Mouse (Mus musculus) liver, adult 2 months (tissue): ENCODE measurements at regions not wholly inside any gene's neighbourhood (a gene's known extent, or its start where the extent isn't known, plus 50 kb on each side); places are given as distances from the start of the nearest gene placed in this dataset.

Experiments
- DNase-seq: peaks from one replicate; pipeline ENCODE4 v3.0.0-alpha.2; 2011; ENCODE audit warnings: low read depth, low spot score; ENCODE audit errors: extremely low read depth
- H3K27ac ChIP-seq: fragments of 200-500 bp; replicated peaks from 2 replicates; pipeline ENCODE4 v1.5.1; 2012; ENCODE audit warnings: low read depth, mild to moderate bottlenecking, control low read depth, inconsistent platforms, low read length; ENCODE audit not compliant: insufficient read depth
- H3K27me3 ChIP-seq: fragments of 200-500 bp; 2 replicates; pipeline ENCODE4 v1.6.1; 2012; ENCODE audit warnings: mild to moderate bottlenecking, moderate library complexity, low read length, inconsistent platforms; ENCODE audit not compliant: control insufficient read depth, insufficient read depth
- H3K36me3 ChIP-seq: fragments of 200-500 bp; 2 replicates; pipeline ENCODE4 v1.6.1; 2012; ENCODE audit warnings: low read length, inconsistent platforms; ENCODE audit not compliant: control insufficient read depth, insufficient read depth
- H3K4me1 ChIP-seq: fragments of 200-500 bp; 2 replicates; pipeline ENCODE4 v1.6.1; 2011; ENCODE audit warnings: low read length; ENCODE audit not compliant: control insufficient read depth, insufficient read depth
- H3K4me3 ChIP-seq: fragments of 200-500 bp; 2 replicates; pipeline ENCODE4 v1.5.1; 2011; ENCODE audit warnings: low read depth, mild to moderate bottlenecking, control low read depth, low read length, moderate library complexity; ENCODE audit not compliant: insufficient read depth
- H3K79me2 ChIP-seq: fragments of 200-500 bp; 2 replicates; pipeline ENCODE4 v1.6.1; 2012; ENCODE audit warnings: inconsistent platforms, mild to moderate bottlenecking, low read length, moderate library complexity; ENCODE audit not compliant: control insufficient read depth, insufficient read depth
- H3K9ac ChIP-seq: fragments of 200-500 bp; 2 replicates; pipeline ENCODE4 v1.6.1; 2012; ENCODE audit warnings: low read depth, mild to moderate bottlenecking, control low read depth, inconsistent platforms, low read length
- CTCF ChIP-seq: fragments of 200-500 bp; IDR thresholded peaks from 2 replicates; pipeline ENCODE4 v1.5.1; 2011; ENCODE audit warnings: low read depth, low read length, control low read depth
- POLR2A ChIP-seq: fragments of 200-500 bp; IDR thresholded peaks from 2 replicates; pipeline ENCODE4 v1.6.1; 2011; ENCODE audit warnings: low read length, control low read depth; ENCODE audit not compliant: insufficient read depth; ENCODE audit errors: extremely low read depth
- WGBS: fragments of 180-500 bp; shearing (Covaris S2); methylation state at CpG from one replicate; pipeline ENCODE4 v1.1.7; 2018; 5-methylcytosine and 5-hydroxymethylcytosine counted together

DNA sequence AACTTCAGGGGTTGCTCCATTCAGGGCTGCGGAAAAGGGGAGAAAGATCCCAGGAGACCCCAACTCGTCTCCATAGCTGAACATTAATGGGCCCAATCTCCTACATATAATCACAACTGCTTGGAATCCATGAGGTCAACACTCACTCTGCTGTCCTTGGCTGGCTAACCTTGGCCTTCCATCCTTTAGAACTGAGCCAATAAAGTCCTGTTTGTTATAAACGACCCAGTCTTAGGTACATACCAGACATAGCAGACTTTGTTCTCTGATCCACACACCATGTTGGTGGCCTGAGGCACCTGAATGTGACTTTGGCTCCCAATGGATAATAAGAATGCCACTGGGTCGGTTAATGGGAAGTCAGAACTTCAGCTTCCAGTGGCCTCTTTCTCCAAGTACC is 157.4 kb downstream of the Auh start:
- no peaks in the 10 kb centered on the region for H3K79me2 ChIP-seq
- no peak overlapping the region for H3K9ac ChIP-seq
- TF ChIP-seq CTCF (no peak), POLR2A (no peak)
- WGBS: 39% methylated on average over 4 of the region's 4 CpGs
- H3K27ac ChIP-seq: peak overlapping the region; percentile 27; the same call in 1 of the 2 replicates
- no peaks in the 10 kb centered on the region for H3K27me3 ChIP-seq
- no peaks in the 10 kb centered on the region for H3K36me3 ChIP-seq
- H3K4me1 ChIP-seq: peaks cover 19% of the 10 kb centered on the region
- H3K4me3 ChIP-seq: no peak overlapping the region
- peak; percentile 87 for DNase-seq

DNA sequence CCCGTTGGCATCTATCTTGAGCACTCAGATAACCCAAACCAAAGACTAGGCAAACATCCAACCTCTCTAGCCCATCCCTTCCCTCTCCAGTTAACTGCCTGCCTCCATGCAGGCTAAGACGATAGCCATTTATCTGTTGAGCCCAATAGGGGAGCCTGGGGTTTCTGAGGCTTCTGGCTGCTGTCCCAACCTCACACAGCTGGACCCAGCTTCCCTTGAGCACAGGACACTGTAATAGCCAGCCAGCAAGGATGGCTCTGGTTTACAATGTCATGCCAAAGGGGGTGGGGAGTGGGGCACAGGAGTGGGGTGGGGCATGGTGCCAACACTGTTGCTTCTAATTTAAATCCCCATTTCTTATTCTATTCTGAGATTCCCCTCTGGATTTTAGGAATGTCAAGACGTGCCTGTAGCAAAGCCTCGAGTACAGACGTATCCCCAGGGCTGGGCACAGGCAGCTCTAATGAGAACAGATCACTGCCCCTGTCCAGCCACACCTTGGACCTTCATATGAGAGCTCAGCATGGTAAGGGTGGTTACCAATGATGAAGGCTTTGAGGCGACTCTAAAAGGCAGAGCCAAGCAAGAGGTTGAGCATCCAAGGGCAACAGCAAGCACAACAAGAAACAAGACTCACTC is 152.0 kb downstream of the Auh start:
- WGBS: 84% methylated on average over 6 of the region's 6 CpGs

DNA sequence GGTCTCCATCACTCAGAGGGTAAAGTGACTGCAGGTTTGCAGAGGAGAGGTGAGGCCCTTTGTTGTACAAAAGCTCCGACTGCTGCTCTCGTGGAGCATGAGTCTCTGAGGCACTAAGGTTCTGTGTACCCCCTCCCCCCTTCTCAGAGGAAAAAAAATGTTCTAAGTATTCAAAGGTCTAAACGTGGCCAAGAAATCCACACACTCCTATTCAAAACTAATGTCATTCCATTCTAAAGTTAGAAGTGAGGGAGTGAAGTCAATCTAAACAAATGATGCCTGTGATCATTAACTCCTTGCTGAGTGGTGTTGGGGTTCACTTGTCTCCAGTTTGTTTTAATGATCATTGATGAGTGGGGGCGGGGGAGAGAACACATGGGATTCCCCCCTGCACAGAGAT is 150.6 kb downstream of the Auh start:
- no peaks in the 10 kb centered on the region for H3K36me3 ChIP-seq
- WGBS: 68% methylated on average over 4 of the region's 4 CpGs
- H3K4me1 ChIP-seq: no peaks in the 10 kb centered on the region
- no peak overlapping the region for H3K9ac ChIP-seq
- DNase-seq: no peak
- no peak overlapping the region for H3K4me3 ChIP-seq
- no peaks in the 10 kb centered on the region for H3K79me2 ChIP-seq
- TF ChIP-seq POLR2A (no peak), CTCF (no peak)
- no peak overlapping the region for H3K27ac ChIP-seq
- no peaks in the 10 kb centered on the region for H3K27me3 ChIP-seq

More for the DNA sequence above, 152.0 kb downstream of the Auh start:
- H3K27me3 ChIP-seq: no peaks in the 10 kb centered on the region
- no peak overlapping the region for H3K27ac ChIP-seq
- no peak overlapping the region for H3K4me3 ChIP-seq
- no peak for DNase-seq
- H3K79me2 ChIP-seq: no peaks in the 10 kb centered on the region
- no peak for TF ChIP-seq POLR2A
- no peak for TF ChIP-seq CTCF
- H3K36me3 ChIP-seq: no peaks in the 10 kb centered on the region
- H3K4me1 ChIP-seq: no peaks in the 10 kb centered on the region
- H3K9ac ChIP-seq: no peak overlapping the region
